ENCODE assay signal across 23 mouse cellular contexts in genomic region chr3:90069688-90070087, GRCm38 (mm10). TPM values are rescaled to one million over a fixed set of nuclear protein-coding genes. Genes with fewer than 3 reads are reported as not detected.
DNase-seq lines count a peak whose midpoint lies in the region; ATAC-seq and TF ChIP-seq lines count a peak whose summit lies in the region.
"Had no signal": no experiment of that assay in that cellular context is flagged by ENCODE, and none has a peak within 500 bp of the region (broad histone marks: within the 10 kb centered on the region; RNA-seq: fewer than 3 reads in every experiment).

No protein-coding gene starts in this region.

- H3K4me3 ChIP-seq in megakaryocyte, embryonic 14.5 days (replicated peaks), result peak overlapping the region; percentile 62
- H3K4me3 ChIP-seq in myocyte, result no peak overlapping the region
- H3K4me3 ChIP-seq: embryonic facial prominence, embryonic 10.5 days; embryonic facial prominence, embryonic 12.5 days; forebrain, embryonic 13.5 days; forebrain, embryonic 15.5 days had no signal

- ATAC-seq in megakaryocyte, adult 5-6 weeks (ENCODE audit: poor library complexity, severe bottlenecking), result no peak
- ATAC-seq: activated CD4-positive, CD25-positive, alpha-beta regulatory T cell, adult 4 months; CD4-positive, CD25-positive, alpha-beta regulatory T cell, adult 4 months; forebrain, embryonic 13.5 days; forebrain, embryonic 15.5 days; forebrain, postnatal 0 days; Patski had no signal

- peak overlapping the region; percentile 51 for H3K4me2 ChIP-seq in myocyte (ENCODE audit: low read depth)
- H3K4me2 ChIP-seq: embryonic facial prominence, embryonic 12.5 days; forebrain, embryonic 13.5 days; forebrain, embryonic 15.5 days had no signal

- H3K79me2 ChIP-seq in myocyte (ENCODE audit: control insufficient read depth, insufficient read depth), result no peaks in the 10 kb centered on the region

- H3K36me3 ChIP-seq in megakaryocyte, embryonic 14.5 days (replicated peaks; ENCODE audit: low read length), result peaks cover 20% of the 10 kb centered on the region
- no peaks in the 10 kb centered on the region for H3K36me3 ChIP-seq in myocyte (ENCODE audit: control insufficient read depth, insufficient read depth)
- H3K36me3 ChIP-seq: embryonic facial prominence, embryonic 12.5 days had no signal

- no peak for TF ChIP-seq POLR2A in myocyte (IDR thresholded peaks at IDR 0.05; ENCODE audit: insufficient read length, low read depth)

- DNase-seq in 416B (ENCODE audit: low read depth) (peak; percentile 74), liver (no peak)
- DNase-seq: adrenal gland, adult 8-10 months; adrenal gland, postnatal 14 days; B cell, adult 2 months; cerebellum, adult 11-12 months; cerebellum, adult 2 months; cerebellum, adult 9-10 months; cerebellum, postnatal 10 days; cerebellum, postnatal 25 days; forebrain, postnatal 0 days had no signal

- no peaks in the 10 kb centered on the region for H3K9me3 ChIP-seq in megakaryocyte, embryonic 14.5 days
- H3K9me3 ChIP-seq: embryonic facial prominence, embryonic 10.5 days; embryonic facial prominence, embryonic 12.5 days; forebrain, embryonic 13.5 days; forebrain, embryonic 15.5 days; G1E had no signal

- H3ac ChIP-seq in myocyte (ENCODE audit: control insufficient read depth, insufficient read length), result no peak overlapping the region

- H3K27me3 ChIP-seq in megakaryocyte, embryonic 14.5 days (replicated peaks), result peaks cover 18% of the 10 kb centered on the region
- no peaks in the 10 kb centered on the region for H3K27me3 ChIP-seq in myocyte (ENCODE audit: control insufficient read depth, insufficient read depth, insufficient read length)
- H3K27me3 ChIP-seq: CH12.LX; embryonic facial prominence, embryonic 12.5 days; forebrain, embryonic 13.5 days; forebrain, embryonic 15.5 days; Patski had no signal

- H3K4me1 ChIP-seq in megakaryocyte, embryonic 14.5 days, result peaks cover 51% of the 10 kb centered on the region
- H3K4me1 ChIP-seq: embryonic facial prominence, embryonic 10.5 days; embryonic facial prominence, embryonic 12.5 days; forebrain, embryonic 13.5 days; forebrain, embryonic 15.5 days had no signal

TF ChIP-seq in myocyte, 11 proteins besides CTCF, POLR2A, EP300 and RAD21:
- TF ChIP-seq SRF (IDR thresholded peaks at IDR 0.05; ENCODE audit: control insufficient read depth, insufficient read length, low read depth) (peak; percentile 97), TCF3 (IDR thresholded peaks at IDR 0.05; ENCODE audit: insufficient read length, low read depth) (no peak)

RNA-seq across cellular contexts. Expression of gene Tpm3, which starts 2.8 kb away (rescaled TPM):
- polyA plus RNA-seq in megakaryocyte, embryonic 14.5 days (2012; ENCODE audit: insufficient read depth, low replicate concordance), result 28.7 and 263 TPM in 2 replicates
- 637 and 647 TPM in 2 replicates for total RNA-seq in megakaryocyte, adult 5-6 weeks (2015)
- 1,137 and 1,174 TPM in 2 replicates for total RNA-seq in megakaryocyte, adult 5-6 weeks (2017)
- polyA plus RNA-seq in myocyte (2012; fragmentation: generic; extraction: Trizol), result 290 TPM

RNA-seq across cellular contexts. Expression of gene Ubap2l, which starts 17.3 kb away (rescaled TPM):
- 119 and 130 TPM in 2 replicates for polyA plus RNA-seq in megakaryocyte, embryonic 14.5 days (2012; ENCODE audit: insufficient read depth, low replicate concordance)
- 134 and 144 TPM in 2 replicates for total RNA-seq in megakaryocyte, adult 5-6 weeks (2015)
- total RNA-seq in megakaryocyte, adult 5-6 weeks (2017), result 99.6 and 101 TPM in 2 replicates
- polyA plus RNA-seq in myocyte (2012; fragmentation: generic; extraction: Trizol), result 77.5 TPM

RNA-seq across cellular contexts. Expression of gene 4933434E20Rik, which starts 18.3 kb away (rescaled TPM):
- polyA plus RNA-seq in megakaryocyte, embryonic 14.5 days (2012; ENCODE audit: insufficient read depth, low replicate concordance), result 1.2 and 10.8 TPM in 2 replicates
- total RNA-seq in megakaryocyte, adult 5-6 weeks (2015), result 46.7 and 50.9 TPM in 2 replicates
- 39.0 and 55.0 TPM in 2 replicates for total RNA-seq in megakaryocyte, adult 5-6 weeks (2017)
- 83.8 TPM for polyA plus RNA-seq in myocyte (2012; fragmentation: generic; extraction: Trizol)

RNA-seq across cellular contexts. Expression of gene Nup210l, which starts 34.2 kb away (rescaled TPM):
- not detected in 2 replicates for polyA plus RNA-seq in megakaryocyte, embryonic 14.5 days (2012; ENCODE audit: insufficient read depth, low replicate concordance)
- 0.93 and 1.3 TPM in 2 replicates for total RNA-seq in megakaryocyte, adult 5-6 weeks (2015)
- total RNA-seq in megakaryocyte, adult 5-6 weeks (2017), result 0.55 and 0.89 TPM in 2 replicates
- polyA plus RNA-seq in myocyte (2012; fragmentation: generic; extraction: Trizol), result 0.35 TPM
- polyA plus RNA-seq: G1E had no signal
